Mouse (Mus musculus): Measurements from ENCODE around the gene Setd6.

- no peak for TF ChIP-seq CTCF (IDR thresholded peaks at IDR 0.05; ENCODE audit: low read depth)
- TF ChIP-seq EP300 (IDR thresholded peaks at IDR 0.05; ENCODE audit: low read depth) = no peak
Observed at GRCm38 (mm10) chr8:95748028-95748427, 32.3 kb downstream of the Setd6 start.
